Comparison of ENCODE assay signal across 33 mouse cellular contexts in the genomic region with DNA sequence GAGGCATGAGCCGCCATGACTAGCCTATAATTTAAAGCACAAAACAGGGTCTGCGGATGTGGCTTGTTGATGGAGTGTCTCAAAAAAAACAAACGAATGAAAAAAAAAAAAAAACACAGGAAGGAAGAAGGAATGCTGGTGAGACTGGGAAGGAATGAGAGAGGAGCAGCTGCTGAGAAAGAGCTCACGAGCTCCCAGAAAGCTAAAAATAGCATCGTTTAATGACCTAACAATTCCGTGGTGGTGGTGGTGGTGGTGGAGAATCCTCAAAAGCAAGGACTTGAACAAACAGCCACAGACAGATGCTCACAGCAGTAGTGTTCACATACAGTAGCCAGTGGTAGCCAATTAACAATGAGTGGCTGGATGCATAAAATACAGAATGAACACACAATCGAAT. TPM values are rescaled to one million over a fixed set of nuclear protein-coding genes. Genes with fewer than 3 reads are reported as not detected.
A peak's percentile ranks its signal among the peaks of the same experiment; 100 is the strongest.
DNase-seq lines count a peak whose midpoint lies in the region; ATAC-seq and TF ChIP-seq lines count a peak whose summit lies in the region.
"Had no signal": no experiment of that assay in that cellular context is flagged by ENCODE, and none has a peak within 500 bp of the region (broad histone marks: within the 10 kb centered on the region; RNA-seq: fewer than 3 reads in every experiment).

No protein-coding gene starts in this region.

- no peak for TF ChIP-seq CTCF in kidney, adult 2 months (conservative IDR thresholded peaks at IDR 0.05; ENCODE audit: insufficient read depth, insufficient read length, low read depth, low read length)
- no peak for TF ChIP-seq CTCF in stomach, postnatal 0 days (IDR thresholded peaks at IDR 0.05; ENCODE audit: low read depth)

- H3K4me3 ChIP-seq in kidney, embryonic 15.5 days (replicated peaks), result no peak overlapping the region
- H3K4me3 ChIP-seq in kidney, adult 2 months (ENCODE audit: insufficient read depth, low read depth, low read length), result no peak overlapping the region
- H3K4me3 ChIP-seq in stomach, embryonic 15.5 days (replicated peaks), result no peak overlapping the region
- no peak overlapping the region for H3K4me3 ChIP-seq in stomach, postnatal 0 days (ENCODE audit: low read depth, low read length)
- H3K4me3 ChIP-seq in myocyte, result no peak overlapping the region
- H3K4me3 ChIP-seq: embryonic facial prominence, embryonic 12.5 days; embryonic facial prominence, embryonic 15.5 days; gastrocnemius, adult 2 months had no signal

- no peaks in the 10 kb centered on the region for H3K9me3 ChIP-seq in kidney, embryonic 15.5 days (replicated peaks)
- H3K9me3 ChIP-seq in stomach, embryonic 15.5 days, result no peaks in the 10 kb centered on the region
- H3K9me3 ChIP-seq in stomach, postnatal 0 days (ENCODE audit: control insufficient read depth, low read length), result no peaks in the 10 kb centered on the region
- H3K9me3 ChIP-seq: embryonic facial prominence, embryonic 12.5 days; embryonic facial prominence, embryonic 15.5 days had no signal

- no peaks in the 10 kb centered on the region for H3K79me2 ChIP-seq in myocyte (ENCODE audit: control insufficient read depth, insufficient read depth)

- no peak overlapping the region for H3K9ac ChIP-seq in kidney, embryonic 15.5 days
- no peak overlapping the region for H3K9ac ChIP-seq in stomach, embryonic 15.5 days
- no peak overlapping the region for H3K9ac ChIP-seq in stomach, postnatal 0 days (ENCODE audit: low read length)
- H3K9ac ChIP-seq: embryonic facial prominence, embryonic 12.5 days; embryonic facial prominence, embryonic 15.5 days; forebrain, postnatal 0 days; hindbrain, embryonic 14.5 days had no signal

- no peaks in the 10 kb centered on the region for H3K27me3 ChIP-seq in kidney, embryonic 15.5 days
- H3K27me3 ChIP-seq in kidney, adult 2 months (replicated peaks; ENCODE audit: control insufficient read depth, insufficient read depth, low read length), result no peaks in the 10 kb centered on the region
- no peaks in the 10 kb centered on the region for H3K27me3 ChIP-seq in stomach, embryonic 15.5 days (replicated peaks)
- no peaks in the 10 kb centered on the region for H3K27me3 ChIP-seq in stomach, postnatal 0 days (ENCODE audit: control insufficient read depth, insufficient read depth, low read length)
- H3K27me3 ChIP-seq in myocyte (ENCODE audit: control insufficient read depth, insufficient read depth, insufficient read length), result no peaks in the 10 kb centered on the region
- H3K27me3 ChIP-seq: embryonic facial prominence, embryonic 12.5 days; embryonic facial prominence, embryonic 15.5 days had no signal

- no peak for TF ChIP-seq POLR2A in kidney, adult 2 months (IDR thresholded peaks at IDR 0.05; ENCODE audit: low read depth, low read length)
- no peak for TF ChIP-seq POLR2A in myocyte (IDR thresholded peaks at IDR 0.05; ENCODE audit: insufficient read length, low read depth)

- no peak for TF ChIP-seq EP300 in stomach, postnatal 0 days (optimal IDR thresholded peaks at IDR 0.05)

- no peak overlapping the region for H3K4me2 ChIP-seq in kidney, embryonic 15.5 days
- H3K4me2 ChIP-seq in stomach, embryonic 15.5 days, result no peak overlapping the region
- H3K4me2 ChIP-seq in stomach, postnatal 0 days (replicated peaks; ENCODE audit: low read depth), result no peak overlapping the region
- H3K4me2 ChIP-seq in myocyte (ENCODE audit: low read depth), result peak overlapping the region; percentile 38
- H3K4me2 ChIP-seq: embryonic facial prominence, embryonic 12.5 days; embryonic facial prominence, embryonic 15.5 days; heart, embryonic 11.5 days; hindbrain, embryonic 14.5 days had no signal

- peaks cover 8% of the 10 kb centered on the region for H3K4me1 ChIP-seq in kidney, embryonic 15.5 days
- H3K4me1 ChIP-seq in kidney, adult 2 months (ENCODE audit: control insufficient read depth, insufficient read depth, low read length), result no peaks in the 10 kb centered on the region; the same call in 1 of the 2 replicates
- no peaks in the 10 kb centered on the region for H3K4me1 ChIP-seq in stomach, embryonic 15.5 days
- H3K4me1 ChIP-seq in stomach, postnatal 0 days (replicated peaks; ENCODE audit: control insufficient read depth, insufficient read depth), result no peaks in the 10 kb centered on the region
- H3K4me1 ChIP-seq: embryonic facial prominence, embryonic 12.5 days; embryonic facial prominence, embryonic 15.5 days had no signal

- no peak for ATAC-seq in kidney, embryonic 15.5 days (replicated peaks; ENCODE audit: low FRiP score)
- no peak for ATAC-seq in stomach, embryonic 15.5 days (ENCODE audit: insufficient read depth, low FRiP score, low read depth)
- no peak for ATAC-seq in stomach, postnatal 0 days (ENCODE audit: low FRiP score, low TSS enrichment)
- no peak for ATAC-seq in megakaryocyte progenitor cell, adult 5-6 weeks (replicated peaks; ENCODE audit: poor library complexity)
- ATAC-seq: activated CD4-positive, CD25-positive, alpha-beta regulatory T cell, adult 4 months; CD4-positive, CD25-positive, alpha-beta regulatory T cell, adult 4 months; forebrain, embryonic 14.5 days; forebrain, postnatal 0 days; hindbrain, postnatal 0 days; inflammation-experienced regulatory T-cells, adult 6 months had no signal

- DNase-seq in kidney, adult 2 months, result no peak
- no peak for DNase-seq in stomach, postnatal 0 days (ENCODE audit: low spot score)
- DNase-seq: adrenal gland, adult 8-10 months; adrenal gland, postnatal 25 days; B cell, adult 2 months; cerebellum, adult 18-20 months; cerebellum, adult 9-10 months; cerebellum, postnatal 14 days; forebrain, postnatal 0 days; gastrocnemius, postnatal 14 days; heart, adult 11 months had no signal

- H3K27ac ChIP-seq in kidney, embryonic 15.5 days, result 0 out of 2 replicates have a peak overlapping the region, but pooled peaks have one; percentile 16
- no peak overlapping the region for H3K27ac ChIP-seq in kidney, adult 2 months (ENCODE audit: insufficient read depth, low read depth, low read length)
- peak overlapping the region; percentile 48; the same call in 1 of the 2 replicates for H3K27ac ChIP-seq in stomach, embryonic 15.5 days
- H3K27ac ChIP-seq in stomach, postnatal 0 days (replicated peaks), result no peak overlapping the region
- H3K27ac ChIP-seq: embryonic facial prominence, embryonic 12.5 days; embryonic facial prominence, embryonic 15.5 days; gastrocnemius, adult 2 months; hindbrain, embryonic 14.5 days; hindbrain, postnatal 0 days had no signal

- no peaks in the 10 kb centered on the region for H3K36me3 ChIP-seq in kidney, embryonic 15.5 days
- no peaks in the 10 kb centered on the region for H3K36me3 ChIP-seq in kidney, adult 2 months (ENCODE audit: control insufficient read depth, insufficient read depth, low read length)
- H3K36me3 ChIP-seq in stomach, embryonic 15.5 days, result no peaks in the 10 kb centered on the region
- no peaks in the 10 kb centered on the region for H3K36me3 ChIP-seq in stomach, postnatal 0 days (ENCODE audit: control insufficient read depth, insufficient read depth, low read length)
- H3K36me3 ChIP-seq in myocyte (ENCODE audit: control insufficient read depth, insufficient read depth), result no peaks in the 10 kb centered on the region
- H3K36me3 ChIP-seq: embryonic facial prominence, embryonic 12.5 days; embryonic facial prominence, embryonic 15.5 days had no signal

- H3ac ChIP-seq in myocyte (ENCODE audit: control insufficient read depth, insufficient read length), result no peak overlapping the region

- 47% methylated on average over 7 of the region's 7 CpGs for WGBS in kidney, embryonic 15.5 days
- 48% methylated on average over 7 of the region's 7 CpGs for WGBS in kidney, adult 2 months
- WGBS in stomach, embryonic 15.5 days, result 50% methylated on average over 7 of the region's 7 CpGs
- WGBS in stomach, postnatal 0 days, result 52% methylated on average over 7 of the region's 7 CpGs

TF ChIP-seq in myocyte, 11 proteins besides CTCF, POLR2A, EP300 and RAD21 (continues in another document):
- TF ChIP-seq MYOG (IDR thresholded peaks at IDR 0.05; ENCODE audit: control insufficient read depth in 1 of 3, insufficient read depth in 1 of 3, insufficient read length in 2 of 3, low read depth in 2 of 3), result peak in 2 of 3 experiments; percentile 36 to 81
- no peak for TF ChIP-seq REST (IDR thresholded peaks at IDR 0.05; ENCODE audit: insufficient read depth, insufficient read length)
- TF ChIP-seq CEBPB (IDR thresholded peaks at IDR 0.05; ENCODE audit: insufficient read depth, poor library complexity, severe bottlenecking), result no peak
- TF ChIP-seq POLR2AphosphoS2 (IDR thresholded peaks at IDR 0.05; ENCODE audit: insufficient read length, low read depth), result no peak
- TF ChIP-seq MAX (IDR thresholded peaks at IDR 0.05; ENCODE audit: low read depth), result no peak
- peak; percentile 67 for TF ChIP-seq TCF12 (IDR thresholded peaks at IDR 0.05; ENCODE audit: insufficient read depth, poor library complexity, severe bottlenecking)
- peak in 2 of 3 experiments; percentile 56 to 67 for TF ChIP-seq MYOD1 (IDR thresholded peaks at IDR 0.05; ENCODE audit: control insufficient read depth in 1 of 3, insufficient read length in 2 of 3, low read depth in 2 of 3)

RNA-seq across cellular contexts. Expression of a gene that starts 4.6 kb away (rescaled TPM):
- 0.45 and 5.2 TPM in 2 replicates for polyA plus RNA-seq in kidney, embryonic 15.5 days (2015; fragmentation: Nextera tagmentation; extraction: Ambion mirVana)
- 0.17 and 0.29 TPM in 2 replicates for polyA plus RNA-seq in kidney, adult 2 months (2012; rRNA removed)
- 3,283 and 4,119 TPM in 2 replicates for polyA plus RNA-seq in stomach, embryonic 15.5 days (2015; fragmentation: Nextera tagmentation; extraction: Ambion mirVana)
- polyA plus RNA-seq in stomach, postnatal 0 days (2015; fragmentation: Nextera tagmentation; extraction: Ambion mirVana), result 20.2 and 24.1 TPM in 2 replicates
- polyA plus RNA-seq in myocyte (2012; fragmentation: generic; extraction: Trizol), result 85.4 TPM
- total RNA-seq in megakaryocyte progenitor cell, adult 5-6 weeks (2015), result not detected in 2 replicates
- not detected in 2 replicates for total RNA-seq in megakaryocyte progenitor cell, adult 5-6 weeks (2017)
- total RNA-seq: adrenal gland, adult 8-10 months; adrenal gland, postnatal 25 days; common myeloid progenitor, adult 5-6 weeks; forebrain, postnatal 0 days; gastrocnemius, adult 2 months; heart, adult 8-10 months; heart, postnatal 25 days; hindbrain, postnatal 0 days; MEL had no signal
- polyA plus RNA-seq: activated CD4-positive, CD25-positive, alpha-beta regulatory T cell, adult 4 months; CD4-positive, CD25-positive, alpha-beta regulatory T cell, adult 4 months; embryonic facial prominence, embryonic 12.5 days; forebrain, embryonic 11.5 days; forebrain, embryonic 14.5 days; forebrain, postnatal 0 days; heart, embryonic 11.5 days; heart, embryonic 14.5 days; heart, postnatal 0 days; hindbrain, embryonic 11.5 days; hindbrain, embryonic 14.5 days; hindbrain, postnatal 0 days; inflammation-experienced regulatory T-cells, adult 6 months had no signal

RNA-seq across cellular contexts. Expression of a gene that starts 48.2 kb away (rescaled TPM):
- 45.7 and 53.8 TPM in 2 replicates for polyA plus RNA-seq in kidney, embryonic 15.5 days (2015; fragmentation: Nextera tagmentation; extraction: Ambion mirVana)
- 115 and 137 TPM in 2 replicates for polyA plus RNA-seq in kidney, adult 2 months (2012; rRNA removed)
- 38.7 and 39.7 TPM in 2 replicates for polyA plus RNA-seq in stomach, embryonic 15.5 days (2015; fragmentation: Nextera tagmentation; extraction: Ambion mirVana)
- 22.6 and 27.4 TPM in 2 replicates for polyA plus RNA-seq in stomach, postnatal 0 days (2015; fragmentation: Nextera tagmentation; extraction: Ambion mirVana)
- polyA plus RNA-seq in myocyte (2012; fragmentation: generic; extraction: Trizol), result 81.9 TPM
- total RNA-seq in megakaryocyte progenitor cell, adult 5-6 weeks (2015), result 0.15 TPM in 1 of 2 replicates, not detected in the other
- total RNA-seq in megakaryocyte progenitor cell, adult 5-6 weeks (2017), result not detected in 2 replicates
- total RNA-seq: common myeloid progenitor, adult 5-6 weeks had no signal

RNA-seq across cellular contexts. Expression of a gene that starts 52.2 kb away (rescaled TPM):
- 20.4 and 21.2 TPM in 2 replicates for polyA plus RNA-seq in kidney, embryonic 15.5 days (2015; fragmentation: Nextera tagmentation; extraction: Ambion mirVana)
- 6.6 and 7.5 TPM in 2 replicates for polyA plus RNA-seq in kidney, adult 2 months (2012; rRNA removed)
- polyA plus RNA-seq in stomach, embryonic 15.5 days (2015; fragmentation: Nextera tagmentation; extraction: Ambion mirVana), result 17.7 and 19.8 TPM in 2 replicates
- 10.5 and 10.9 TPM in 2 replicates for polyA plus RNA-seq in stomach, postnatal 0 days (2015; fragmentation: Nextera tagmentation; extraction: Ambion mirVana)
- polyA plus RNA-seq in myocyte (2012; fragmentation: generic; extraction: Trizol), result 5.3 TPM
- total RNA-seq in megakaryocyte progenitor cell, adult 5-6 weeks (2015), result 14.7 and 16.9 TPM in 2 replicates
- 11.2 and 19.2 TPM in 2 replicates for total RNA-seq in megakaryocyte progenitor cell, adult 5-6 weeks (2017)

Comparison
In these comparisons a context has a peak if more than half of its experiments do, and no peak if none do; other contexts are left out.
1. H3K27ac ChIP-seq: peak in kidney, embryonic 15.5 days (single experiment) and stomach, embryonic 15.5 days (single experiment); none in kidney, adult 2 months (single experiment) and stomach, postnatal 0 days (single experiment).
2. RNA of a gene that starts 4.6 kb away (polyA plus RNA-seq): 3,283 to 4,119 TPM in stomach, embryonic 15.5 days; 85.4 TPM in myocyte (single experiment), 20.2 to 24.1 TPM in stomach, postnatal 0 days, 0.45 to 5.2 TPM in kidney, embryonic 15.5 days and 0.17 to 0.29 TPM in kidney, adult 2 months; every median in the first group is over 10 times any median in the second.